In genomic region chr8:72272361-72272760, GRCm38 (mm10) we compare ENCODE assay signal across 9 mouse cellular contexts. TPM values are rescaled to one million over a fixed set of nuclear protein-coding genes. Genes with fewer than 3 reads are reported as not detected.
A peak's percentile ranks its signal among the peaks of the same experiment; 100 is the strongest.
DNase-seq lines count a peak whose midpoint lies in the region; ATAC-seq lines count a peak whose summit lies in the region.
"Had no signal": no experiment of that assay in that cellular context is flagged by ENCODE, and none has a peak within 500 bp of the region (broad histone marks: within the 10 kb centered on the region; RNA-seq: fewer than 3 reads in every experiment).

No protein-coding gene starts in this region.

- DNase-seq in cerebellum, postnatal 36 days = peak; percentile 15 to 22
- DNase-seq in cerebellum, adult 9-10 months = no peak
- DNase-seq in frontal cortex, adult 2 months (ENCODE audit: extremely low spot score in 1 of 2, low spot score in 1 of 2) = peak; percentile 20 to 62
- DNase-seq in intestine, embryonic 14.5 days (ENCODE audit: low spot score) = peak; percentile 74
- DNase-seq in left cerebral cortex, postnatal 4 days = peak; percentile 57
- peak; percentile 47 to 64 for DNase-seq in monocyte, adult 2 months (ENCODE audit: low read depth in 1 of 2, low spot score in 2 of 2)

- H3K9me3 ChIP-seq in intestine, embryonic 14.5 days (ENCODE audit: control insufficient read depth, low read length) = no peaks in the 10 kb centered on the region
- H3K9me3 ChIP-seq in stomach, embryonic 16.5 days (replicated peaks; ENCODE audit: control insufficient read depth, low read length) = no peaks in the 10 kb centered on the region

- no peak overlapping the region for H3K4me3 ChIP-seq in intestine, embryonic 14.5 days (ENCODE audit: low read depth, low read length)
- no peak overlapping the region for H3K4me3 ChIP-seq in stomach, embryonic 16.5 days (replicated peaks; ENCODE audit: low read length)

- intact Hi-C loops in left cerebral cortex, postnatal 4 days (cut with DNase I) = no loop called here

- H3K9ac ChIP-seq in intestine, embryonic 14.5 days (ENCODE audit: low read length) = no peak overlapping the region
- H3K9ac ChIP-seq in stomach, embryonic 16.5 days (ENCODE audit: low read length) = no peak overlapping the region

- 13% methylated on average over 3 of the region's 3 CpGs for WGBS in intestine, embryonic 14.5 days
- WGBS in stomach, embryonic 16.5 days = 14% methylated on average over 3 of the region's 3 CpGs

- H3K27me3 ChIP-seq in intestine, embryonic 14.5 days (replicated peaks; ENCODE audit: control insufficient read depth, insufficient read depth, low read length) = no peaks in the 10 kb centered on the region
- no peaks in the 10 kb centered on the region for H3K27me3 ChIP-seq in stomach, embryonic 16.5 days (ENCODE audit: control insufficient read depth, insufficient read depth, low read length)

- H3K27ac ChIP-seq in intestine, embryonic 14.5 days (ENCODE audit: low read depth) = no peak overlapping the region
- H3K27ac ChIP-seq in stomach, embryonic 16.5 days (ENCODE audit: low read length) = no peak overlapping the region

- H3K36me3 ChIP-seq in intestine, embryonic 14.5 days (ENCODE audit: control insufficient read depth, insufficient read depth, low read length) = no peaks in the 10 kb centered on the region
- no peaks in the 10 kb centered on the region for H3K36me3 ChIP-seq in stomach, embryonic 16.5 days (ENCODE audit: control insufficient read depth, insufficient read depth, low read length)

- ATAC-seq in activated CD4-positive, CD25-positive, alpha-beta regulatory T cell, adult 4 months = peak; percentile 71
- no peak for ATAC-seq in intestine, embryonic 14.5 days (replicated peaks; ENCODE audit: low FRiP score, low TSS enrichment, low read depth)
- ATAC-seq in stomach, embryonic 16.5 days (ENCODE audit: insufficient read depth, low FRiP score) = peak; percentile 34; the same call in 1 of the 2 replicates

- H3K4me1 ChIP-seq in intestine, embryonic 14.5 days (replicated peaks; ENCODE audit: control insufficient read depth, insufficient read depth, low read length) = no peaks in the 10 kb centered on the region
- H3K4me1 ChIP-seq in stomach, embryonic 16.5 days (ENCODE audit: control insufficient read depth, insufficient read depth, low read length) = no peaks in the 10 kb centered on the region

- H3K4me2 ChIP-seq in intestine, embryonic 14.5 days (ENCODE audit: low read length) = no peak overlapping the region
- H3K4me2 ChIP-seq in stomach, embryonic 16.5 days (ENCODE audit: low read depth, low read length) = no peak overlapping the region

RNA-seq across cellular contexts. Expression of gene Ap1m1, which starts 32.5 kb away (rescaled TPM):
- polyA plus RNA-seq in activated CD4-positive, CD25-positive, alpha-beta regulatory T cell, adult 4 months (2017; shearing (Covaris generic)) = 100 to 1,000 TPM; 132 to 145 TPM
- 111 and 115 TPM in 2 replicates for polyA plus RNA-seq in frontal cortex, adult 2 months (2012; rRNA removed)
- 108 and 118 TPM in 2 replicates for polyA plus RNA-seq in intestine, embryonic 14.5 days (2014; fragmentation: Nextera tagmentation; extraction: Ambion mirVana)
- 100 to 1,000 TPM; 155 to 161 TPM for total RNA-seq in left cerebral cortex, postnatal 4 days (2021)
- 90.3 and 97.1 TPM in 2 replicates for polyA plus RNA-seq in stomach, embryonic 16.5 days (2015; fragmentation: Nextera tagmentation; extraction: Ambion mirVana)

RNA-seq across cellular contexts. Expression of gene Gm10282, which starts 32.7 kb away (rescaled TPM):
- 10 to 100 TPM; 25.8 to 62.2 TPM for polyA plus RNA-seq in activated CD4-positive, CD25-positive, alpha-beta regulatory T cell, adult 4 months (2017; shearing (Covaris generic))
- polyA plus RNA-seq in frontal cortex, adult 2 months (2012; rRNA removed) = 3.7 and 6.4 TPM in 2 replicates
- polyA plus RNA-seq in intestine, embryonic 14.5 days (2014; fragmentation: Nextera tagmentation; extraction: Ambion mirVana) = 30.3 and 31.1 TPM in 2 replicates
- total RNA-seq in left cerebral cortex, postnatal 4 days (2021) = 10 to 100 TPM; 18.5 to 19.4 TPM
- 19.2 and 30.6 TPM in 2 replicates for polyA plus RNA-seq in stomach, embryonic 16.5 days (2015; fragmentation: Nextera tagmentation; extraction: Ambion mirVana)

RNA-seq across cellular contexts. Expression of gene Klf2, which starts 46.5 kb away (rescaled TPM):
- 10 to 100 TPM; 27.6 to 39.0 TPM for polyA plus RNA-seq in activated CD4-positive, CD25-positive, alpha-beta regulatory T cell, adult 4 months (2017; shearing (Covaris generic))
- 10.3 and 18.3 TPM in 2 replicates for polyA plus RNA-seq in frontal cortex, adult 2 months (2012; rRNA removed)
- 5.0 and 6.9 TPM in 2 replicates for polyA plus RNA-seq in intestine, embryonic 14.5 days (2014; fragmentation: Nextera tagmentation; extraction: Ambion mirVana)
- total RNA-seq in left cerebral cortex, postnatal 4 days (2021) = 10 to 100 TPM; 13.1 to 15.1 TPM
- polyA plus RNA-seq in stomach, embryonic 16.5 days (2015; fragmentation: Nextera tagmentation; extraction: Ambion mirVana) = 3.8 and 4.0 TPM in 2 replicates

RNA-seq across cellular contexts. Expression of gene Fam32a, which starts 52.8 kb away (rescaled TPM):
- 100 to 1,000 TPM in 1 of 2 experiments, 10 to 100 TPM in 1; 98.8 to 108 TPM for polyA plus RNA-seq in activated CD4-positive, CD25-positive, alpha-beta regulatory T cell, adult 4 months (2017; shearing (Covaris generic))
- polyA plus RNA-seq in frontal cortex, adult 2 months (2012; rRNA removed) = 77.5 and 79.3 TPM in 2 replicates
- 73.3 and 74.3 TPM in 2 replicates for polyA plus RNA-seq in intestine, embryonic 14.5 days (2014; fragmentation: Nextera tagmentation; extraction: Ambion mirVana)
- total RNA-seq in left cerebral cortex, postnatal 4 days (2021) = 10 to 100 TPM; 71.3 to 76.4 TPM
- polyA plus RNA-seq in stomach, embryonic 16.5 days (2015; fragmentation: Nextera tagmentation; extraction: Ambion mirVana) = 72.7 and 73.7 TPM in 2 replicates

RNA-seq across cellular contexts. Expression of gene Gm11034, which starts 58.9 kb away (rescaled TPM):
- not detected for polyA plus RNA-seq in activated CD4-positive, CD25-positive, alpha-beta regulatory T cell, adult 4 months (2017; shearing (Covaris generic))
- not detected in 2 replicates for polyA plus RNA-seq in frontal cortex, adult 2 months (2012; rRNA removed)
- polyA plus RNA-seq in intestine, embryonic 14.5 days (2014; fragmentation: Nextera tagmentation; extraction: Ambion mirVana) = not detected in 2 replicates
- not detected for total RNA-seq in left cerebral cortex, postnatal 4 days (2021)
- polyA plus RNA-seq in stomach, embryonic 16.5 days (2015; fragmentation: Nextera tagmentation; extraction: Ambion mirVana) = not detected in 2 replicates
- polyA plus RNA-seq: neural tube, embryonic 14.5 days had no signal
